Mouse (Mus musculus) liver, embryonic 14.5 days (tissue): Measurements from ENCODE around the gene Gm37240. TPM values are rescaled to one million over a fixed set of nuclear protein-coding genes. Genes with fewer than 3 reads are reported as not detected.

Experiments
- ATAC-seq: fragments of 200-750 bp; cut with Nextera tagmentation; 2 replicates; pipeline ENCODE4 v1.8.0; 2017; ENCODE audit warnings: moderate number of reproducible peaks, mild to moderate bottlenecking, moderate library complexity; ENCODE audit not compliant: insufficient read depth
- DNase-seq, 3 experiments: peaks; one replicate each; pipeline ENCODE4 v3.0.0-alpha.2; 2012 to 2013; ENCODE audit warnings: low read depth in 3 of 3, low spot score in 3 of 3
- H3K27ac ChIP-seq: fragments of 300-500 bp; sonication (generic); 2 replicates; pipeline ENCODE4 v1.5.1; 2014; ENCODE audit warnings: moderate library complexity, mild to moderate bottlenecking, control low read depth, inconsistent platforms
- H3K27me3 ChIP-seq: fragments of 300-500 bp; sonication (generic); 2 replicates; pipeline ENCODE4 v1.6.1; 2014; ENCODE audit warnings: mild to moderate bottlenecking, low read length, moderate library complexity; ENCODE audit not compliant: control insufficient read depth, insufficient read depth
- H3K36me3 ChIP-seq: fragments of 300-500 bp; sonication (generic); replicated peaks from 2 replicates; pipeline ENCODE4 v1.6.1; 2014; ENCODE audit warnings: low read depth; ENCODE audit not compliant: control insufficient read depth, insufficient read depth
- H3K4me1 ChIP-seq, 2 experiments: fragments of 200-500 bp in 1 of 2; fragments of 300-500 bp in 1 of 2; sonication (generic) in 1 of 2; replicated peaks; 2 replicates each; pipeline ENCODE4 v1.6.1; 2012 to 2014; ENCODE audit warnings: antibody characterized with exemption in 1 of 2, inconsistent platforms in 1 of 2, low read length in 1 of 2; ENCODE audit not compliant: control insufficient read depth in 2 of 2, insufficient read depth in 2 of 2
- H3K4me2 ChIP-seq: fragments of 300-500 bp; sonication (generic); 2 replicates; pipeline ENCODE4 v1.6.1; 2014; ENCODE audit warnings: low read depth, mild to moderate bottlenecking, control low read depth, moderate library complexity
- H3K4me3 ChIP-seq, 2 experiments: fragments of 200-500 bp in 1 of 2; fragments of 300-500 bp in 1 of 2; sonication (generic) in 1 of 2; 2 replicates each; pipeline ENCODE4 v1.5.1; 2012 to 2014; ENCODE audit warnings: low read depth in 2 of 2, low read length in 2 of 2, mild to moderate bottlenecking in 2 of 2, control low read depth in 1 of 2, inconsistent platforms in 1 of 2, moderate library complexity in 1 of 2; ENCODE audit not compliant: insufficient read depth in 1 of 2
- H3K9ac ChIP-seq: fragments of 300-500 bp; sonication (generic); replicated peaks from 2 replicates; pipeline ENCODE4 v1.6.1; 2014; ENCODE audit warnings: mild to moderate bottlenecking, control low read depth, moderate library complexity
- H3K9me3 ChIP-seq: fragments of 300-500 bp; sonication (generic); 2 replicates; pipeline ENCODE4 v1.6.1; 2016; ENCODE audit warnings: low read length, mixed read lengths; ENCODE audit not compliant: control insufficient read depth
- CTCF ChIP-seq: IDR thresholded peaks from 2 replicates; pipeline ENCODE4 v1.5.1; 2016; ENCODE audit warnings: antibody characterized with exemption, low read depth, control low read depth
- EP300 ChIP-seq: IDR thresholded peaks from 2 replicates; pipeline ENCODE4 v1.6.1; 2016; ENCODE audit warnings: antibody characterized with exemption, low read depth
- WGBS: fragments of 180-500 bp; shearing (Covaris S2); extraction: QIAGEN DNeasy Blood & Tissue Kit; methylation state at CpG from one replicate; pipeline ENCODE4 v1.1.7; 2014; ENCODE audit not compliant: insufficient replicate concordance; 5-methylcytosine and 5-hydroxymethylcytosine counted together
- polyA plus RNA-seq, 2 experiments: library from polyadenylated mRNA; depleted of rRNA in 1 of 2; stranded (reverse) in 1 of 2; unstranded in 1 of 2; fragments of >200 nt; fragmentation: Nextera tagmentation in 1 of 2; extraction: Ambion mirVana in 1 of 2; gene quantifications; 2 replicates each; pipeline versions ENCODE4 v1.2.1 to v1.2.3; 2012 to 2014

The Gm37240 gene
- polyA plus RNA-seq, 2 experiments = 0.03 to 0.30 TPM

DNA sequence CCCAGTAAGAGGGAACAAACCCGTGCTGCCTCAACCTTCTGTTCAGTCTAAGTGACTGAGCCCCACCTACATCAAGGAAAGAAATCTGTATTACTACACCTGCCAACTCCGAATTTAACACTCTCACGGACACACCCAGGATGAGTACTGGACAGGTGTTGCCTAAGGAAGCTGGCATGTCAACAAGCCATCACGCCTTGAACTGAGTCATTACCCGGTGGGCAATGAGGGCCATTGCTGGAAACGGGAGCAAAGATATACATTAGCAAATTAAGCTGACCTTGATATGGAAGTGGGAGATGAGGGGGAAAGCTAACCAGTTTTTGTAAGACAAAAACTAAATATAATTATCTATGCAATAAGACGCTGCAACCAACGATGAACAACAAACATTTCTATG is 7.2 kb downstream of the Gm37240 start:
- no peak overlapping the region for H3K27ac ChIP-seq
- no peak for DNase-seq
- H3K4me2 ChIP-seq = no peak overlapping the region
- no peaks in the 10 kb centered on the region for H3K36me3 ChIP-seq
- H3K9me3 ChIP-seq = no peaks in the 10 kb centered on the region
- H3K9ac ChIP-seq = no peak overlapping the region
- 65% methylated on average over 8 of the region's 8 CpGs for WGBS
- no peak overlapping the region for H3K4me3 ChIP-seq
- TF ChIP-seq EP300 (no peak), CTCF (no peak)
- ATAC-seq = no peak
- no peaks in the 10 kb centered on the region; the same call in 1 of the 2 replicates for H3K27me3 ChIP-seq
- no peaks in the 10 kb centered on the region; a peak in 2 of 4 replicates for H3K4me1 ChIP-seq

GRCm38 (mm10) chr3:85878911-85879310 is 8.4 kb downstream of the Gm37240 start:
- no peaks in the 10 kb centered on the region; a peak in 2 of 4 replicates for H3K4me1 ChIP-seq
- H3K4me3 ChIP-seq = no peak overlapping the region
- no peak overlapping the region for H3K9ac ChIP-seq
- H3K27me3 ChIP-seq = no peaks in the 10 kb centered on the region
- H3K9me3 ChIP-seq = no peaks in the 10 kb centered on the region
- DNase-seq (no peak), ATAC-seq (no peak)
- no peaks in the 10 kb centered on the region for H3K36me3 ChIP-seq
- TF ChIP-seq CTCF (no peak), EP300 (no peak)
- no peak overlapping the region for H3K27ac ChIP-seq
- WGBS = 50% methylated on average over 5 of the region's 5 CpGs
- no peak overlapping the region for H3K4me2 ChIP-seq

- Histone ChIP-seq H3K36me3 (no peaks in the 10 kb centered on the region), H3K27ac (no peak overlapping the region), H3K4me3 (no peak overlapping the region), H3K9me3 (no peaks in the 10 kb centered on the region), H3K9ac (no peak overlapping the region), H3K4me2 (no peak overlapping the region), H3K4me1 (no peaks in the 10 kb centered on the region), H3K27me3 (no peaks in the 10 kb centered on the region)
- WGBS = 38% methylated on average over 3 of the region's 3 CpGs
- DNase-seq = no peak
- TF ChIP-seq CTCF = no peak
- no peak for TF ChIP-seq EP300
- ATAC-seq = no peak
Measured at GRCm38 (mm10) chr3:85863996-85864395, 23.3 kb downstream of the Gm37240 start.

GRCm38 (mm10) chr3:85862886-85863285 is 24.4 kb downstream of the Gm37240 start:
- TF ChIP-seq EP300 (no peak), CTCF (no peak)
- Histone ChIP-seq H3K27ac (no peak overlapping the region), H3K4me1 (peaks cover 2 to 6% of the 10 kb centered on the region in 2 experiments), H3K27me3 (no peaks in the 10 kb centered on the region), H3K36me3 (no peaks in the 10 kb centered on the region), H3K4me2 (no peak overlapping the region), H3K9ac (no peak overlapping the region), H3K9me3 (no peaks in the 10 kb centered on the region), H3K4me3 (no peak overlapping the region)
- DNase-seq = no peak
- no peak for ATAC-seq
- 60% methylated on average over 2 of the region's 2 CpGs for WGBS

GRCm38 (mm10) chr3:85860996-85861395 is 26.3 kb downstream of the Gm37240 start:
- H3K4me1 ChIP-seq = peaks cover 17 to 24% of the 10 kb centered on the region in 2 experiments
- H3K4me3 ChIP-seq = no peak overlapping the region
- H3K9me3 ChIP-seq = no peaks in the 10 kb centered on the region
- no peak overlapping the region for H3K27ac ChIP-seq
- no peak overlapping the region for H3K4me2 ChIP-seq
- DNase-seq (no peak), ATAC-seq (no peak)
- 27% methylated on average over 5 of the region's 5 CpGs for WGBS
- TF ChIP-seq CTCF (no peak), EP300 (no peak)
- H3K27me3 ChIP-seq = no peaks in the 10 kb centered on the region
- no peaks in the 10 kb centered on the region for H3K36me3 ChIP-seq
- no peak overlapping the region for H3K9ac ChIP-seq
